Mouse (Mus musculus): ENCODE results near the gene Srpr. TPM values are rescaled to one million over a fixed set of nuclear protein-coding genes. Genes with fewer than 3 reads are reported as not detected.

Srpr gene
- polyA plus RNA-seq (2015; fragmentation: Illumina TruSeq; extraction: RNeasy Lipid Tissue Mini Kit (QIAGEN cat#74804); ENCODE audit: low read depth, low replicate concordance): 66.4 TPM

GRCm38 (mm10) chr9:35199772-35200471, at the start of gene Srpr, which contains the start of gene Tirap:
Gene Srpr, plus strand, starts transcription at chr9:35200175.
Gene Tirap, minus strand, starts transcription at chr9:35200291.

DNA sequence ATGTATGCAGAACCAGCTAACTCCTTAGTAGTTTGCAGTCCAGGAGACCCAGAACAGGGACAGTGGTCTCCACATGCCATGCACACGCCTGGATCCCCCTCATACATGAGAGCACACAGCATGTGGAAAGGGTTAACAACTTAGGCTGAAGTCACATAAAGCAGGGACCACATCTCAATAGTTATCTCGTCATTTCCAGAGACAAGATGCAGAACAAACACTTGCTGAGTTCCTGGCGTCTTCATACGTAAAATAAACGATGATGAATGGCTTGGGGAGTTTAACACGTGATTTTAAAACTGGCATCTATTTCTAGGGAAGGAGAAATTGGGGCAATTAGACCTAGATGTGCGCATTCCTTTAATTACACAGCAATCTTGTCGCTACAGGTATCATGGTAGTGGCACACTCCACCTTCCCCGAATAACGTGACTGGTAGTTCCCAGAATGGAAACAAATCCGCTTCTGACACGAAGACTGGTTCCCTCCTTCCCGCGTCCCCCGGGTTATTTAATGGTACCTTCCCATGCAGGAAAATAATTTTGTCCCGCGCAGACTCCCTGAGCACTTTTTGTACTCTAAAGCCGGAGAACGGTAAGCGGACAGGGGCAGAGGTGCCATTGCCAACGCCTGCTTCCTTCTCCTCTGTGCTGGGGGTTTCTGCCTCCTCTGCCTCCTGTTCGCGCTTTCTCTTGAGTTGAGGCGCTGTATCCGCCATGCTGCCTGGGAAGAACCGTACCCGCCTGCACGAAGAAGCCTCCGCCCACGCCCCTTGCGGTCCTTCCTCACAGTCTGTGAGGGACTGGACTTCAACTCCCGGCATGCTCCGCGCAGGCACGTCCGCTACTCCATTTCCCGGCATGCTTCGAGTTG, 24.5 kb upstream of the Srpr start, which contains the start of gene Dcps:
Dcps (minus strand) TSS at position 811 of the 873 bp plus-strand sequence.

GRCm38 (mm10) chr9:35210542-35211474, 10.8 kb downstream of the Srpr start, which contains the start of gene Foxred1:
Gene Foxred1, minus strand, starts transcription at chr9:35211055.

GRCm38 (mm10) chr9:35267146-35267975, 67.4 kb downstream of the Srpr start, which contains the start of the genes Fam118b and Rpusd4:
Gene Fam118b, minus strand, starts transcription at chr9:35267805.
Gene Rpusd4, plus strand, starts transcription at chr9:35267865.

Other genes starting within 250 kb of the Srpr start
- 37.2 TPM for gene St3gal4, start 80.9 kb upstream of the Srpr start, polyA plus RNA-seq (2015; fragmentation: Illumina TruSeq; extraction: RNeasy Lipid Tissue Mini Kit (QIAGEN cat#74804); ENCODE audit: low read depth, low replicate concordance)
- 28.0 TPM for gene Dcps, start 24.1 kb upstream of the Srpr start, polyA plus RNA-seq (2015; fragmentation: Illumina TruSeq; extraction: RNeasy Lipid Tissue Mini Kit (QIAGEN cat#74804); ENCODE audit: low read depth, low replicate concordance)
- 1.6 TPM for gene Tirap, start 116 bp downstream of the Srpr start, polyA plus RNA-seq (2015; fragmentation: Illumina TruSeq; extraction: RNeasy Lipid Tissue Mini Kit (QIAGEN cat#74804); ENCODE audit: low read depth, low replicate concordance)
- gene Foxred1, start 10.9 kb downstream of the Srpr start, polyA plus RNA-seq (2015; fragmentation: Illumina TruSeq; extraction: RNeasy Lipid Tissue Mini Kit (QIAGEN cat#74804); ENCODE audit: low read depth, low replicate concordance): 43.2 TPM
- gene Fam118b, start 67.6 kb downstream of the Srpr start, polyA plus RNA-seq (2015; fragmentation: Illumina TruSeq; extraction: RNeasy Lipid Tissue Mini Kit (QIAGEN cat#74804); ENCODE audit: low read depth, low replicate concordance): 22.6 TPM
- 10.8 TPM for gene Rpusd4, start 67.7 kb downstream of the Srpr start, polyA plus RNA-seq (2015; fragmentation: Illumina TruSeq; extraction: RNeasy Lipid Tissue Mini Kit (QIAGEN cat#74804); ENCODE audit: low read depth, low replicate concordance)
- 4.3 TPM for gene Cdon, start 221.0 kb downstream of the Srpr start, polyA plus RNA-seq (2015; fragmentation: Illumina TruSeq; extraction: RNeasy Lipid Tissue Mini Kit (QIAGEN cat#74804); ENCODE audit: low read depth, low replicate concordance)